Mouse (Mus musculus) heart, postnatal 0 days (tissue): Measurements from ENCODE around the gene Eif1b.

ENCODE experiments used
- CTCF ChIP-seq: IDR thresholded peaks from 2 replicates; pipeline ENCODE4 v1.5.1; 2016; ENCODE audit warnings: antibody characterized with exemption, control low read depth, low read depth
- EP300 ChIP-seq: IDR thresholded peaks from 2 replicates; pipeline ENCODE4 v1.6.1; 2016; ENCODE audit warnings: antibody characterized with exemption, low read depth

DNA sequence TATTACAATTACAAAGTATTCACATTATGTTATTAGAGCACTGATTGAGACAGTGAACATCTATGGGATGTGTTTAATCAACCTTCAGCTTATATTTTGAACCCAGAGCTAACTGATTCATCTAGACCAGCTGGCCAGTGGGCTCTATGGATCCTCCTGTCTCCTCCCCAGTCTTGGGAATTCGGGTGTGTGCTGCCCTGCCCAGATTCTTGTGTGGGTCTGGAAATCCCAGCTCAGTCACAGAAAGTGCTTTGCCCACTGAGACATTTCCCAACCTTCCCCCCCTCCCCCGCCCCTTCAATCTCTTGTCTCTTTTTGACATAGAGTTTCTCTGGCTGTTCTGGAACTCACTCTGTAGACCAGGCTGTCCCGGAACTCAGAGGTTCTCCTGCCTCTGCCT is 26.9 kb downstream of the Eif1b start:
- TF ChIP-seq CTCF: no peak
- no peak for TF ChIP-seq EP300
